19 mouse cellular contexts compared by ENCODE assay signal in genomic region chr16:38240167-38240566, GRCm38 (mm10). TPM values are rescaled to one million over a fixed set of nuclear protein-coding genes. Genes with fewer than 3 reads are reported as not detected.
A peak's percentile ranks its signal among the peaks of the same experiment; 100 is the strongest.
DNase-seq lines count a peak whose midpoint lies in the region; ATAC-seq and TF ChIP-seq lines count a peak whose summit lies in the region.
"Had no signal": no experiment of that assay in that cellular context is flagged by ENCODE, and none has a peak within 500 bp of the region (broad histone marks: within the 10 kb centered on the region; RNA-seq: fewer than 3 reads in every experiment).

No protein-coding gene starts in this region.

- no peak overlapping the region for H3K9ac ChIP-seq in intestine, embryonic 16.5 days (ENCODE audit: low read depth, low read length)
- H3K9ac ChIP-seq in intestine, embryonic 15.5 days = no peak overlapping the region
- H3K9ac ChIP-seq: embryonic facial prominence, embryonic 15.5 days; forebrain, embryonic 15.5 days; heart, embryonic 15.5 days; limb, embryonic 13.5 days; liver, embryonic 12.5 days; midbrain, embryonic 15.5 days had no signal

- H3K36me3 ChIP-seq in intestine, embryonic 16.5 days (ENCODE audit: control insufficient read depth, insufficient read depth, low read length) = peaks cover 6% of the 10 kb centered on the region; the same call in 1 of the 2 replicates
- peaks cover 2% of the 10 kb centered on the region; the same call in 1 of the 2 replicates for H3K36me3 ChIP-seq in intestine, embryonic 15.5 days
- H3K36me3 ChIP-seq in myocyte (ENCODE audit: control insufficient read depth, insufficient read depth) = peaks cover 19% of the 10 kb centered on the region

- DNase-seq in frontal cortex, postnatal 25 days (ENCODE audit: low spot score in 2 of 2) = no peak
- DNase-seq in cerebellum, adult 9-11 months = no peak
- DNase-seq: gastrocnemius, postnatal 25 days had no signal

- 97% methylated on average over 10 of the region's 10 CpGs for WGBS in intestine, embryonic 16.5 days
- 95% methylated on average over 10 of the region's 10 CpGs for WGBS in intestine, embryonic 15.5 days

- H3K27me3 ChIP-seq in intestine, embryonic 16.5 days (replicated peaks; ENCODE audit: control insufficient read depth, insufficient read depth, low read length) = no peaks in the 10 kb centered on the region
- no peaks in the 10 kb centered on the region for H3K27me3 ChIP-seq in intestine, embryonic 15.5 days (replicated peaks)
- no peaks in the 10 kb centered on the region for H3K27me3 ChIP-seq in myocyte (ENCODE audit: control insufficient read depth, insufficient read depth, insufficient read length)
- H3K27me3 ChIP-seq: embryonic facial prominence, embryonic 15.5 days; forebrain, embryonic 15.5 days; heart, embryonic 15.5 days; limb, embryonic 13.5 days; liver, embryonic 12.5 days; midbrain, embryonic 15.5 days had no signal

- TF ChIP-seq POLR2A in bone marrow macrophage, adult 2 months (IDR thresholded peaks at IDR 0.05; ENCODE audit: borderline replicate concordance, low read depth, low read length) = no peak
- TF ChIP-seq POLR2A in myocyte (IDR thresholded peaks at IDR 0.05; ENCODE audit: insufficient read length, low read depth) = no peak

- no peaks in the 10 kb centered on the region for H3K4me1 ChIP-seq in intestine, embryonic 16.5 days (ENCODE audit: control insufficient read depth, insufficient read depth, low read length)
- no peaks in the 10 kb centered on the region for H3K4me1 ChIP-seq in intestine, embryonic 15.5 days (replicated peaks)
- peaks cover 12% of the 10 kb centered on the region for H3K4me1 ChIP-seq in bone marrow macrophage, adult 2 months (ENCODE audit: control insufficient read depth, insufficient read depth, low read length)
- H3K4me1 ChIP-seq: embryonic facial prominence, embryonic 15.5 days; forebrain, embryonic 15.5 days; heart, embryonic 15.5 days; limb, embryonic 13.5 days; midbrain, embryonic 15.5 days had no signal

- 0 out of 2 replicates have a peak, but pooled peaks have one; percentile 16 for ATAC-seq in frontal cortex, adult (ENCODE audit: low TSS enrichment)
- ATAC-seq in intestine, embryonic 16.5 days = 0 out of 2 replicates have a peak, but pooled peaks have one; percentile 53
- no peak for ATAC-seq in intestine, embryonic 15.5 days
- ATAC-seq: forebrain, embryonic 15.5 days; liver, embryonic 12.5 days; midbrain, embryonic 15.5 days had no signal

- TF ChIP-seq CTCF in bone marrow macrophage, adult 2 months (IDR thresholded peaks at IDR 0.05; ENCODE audit: low read depth, low read length) = no peak

- no peak overlapping the region for H3ac ChIP-seq in myocyte (ENCODE audit: control insufficient read depth, insufficient read length)

- H3K27ac ChIP-seq in intestine, embryonic 16.5 days (ENCODE audit: low read length) = no peak overlapping the region
- no peak overlapping the region for H3K27ac ChIP-seq in intestine, embryonic 15.5 days
- H3K27ac ChIP-seq in bone marrow macrophage, adult 2 months (ENCODE audit: insufficient read depth, low read depth, low read length) = peak overlapping the region; percentile 2; the same call in 1 of the 2 replicates
- H3K27ac ChIP-seq: embryonic facial prominence, embryonic 15.5 days; forebrain, embryonic 15.5 days; heart, adult 2 months; heart, embryonic 15.5 days; kidney, postnatal 0 days; limb, embryonic 13.5 days; liver, embryonic 12.5 days; midbrain, embryonic 15.5 days had no signal

- H3K4me2 ChIP-seq in intestine, embryonic 16.5 days (ENCODE audit: low read depth, low read length) = no peak overlapping the region
- no peak overlapping the region for H3K4me2 ChIP-seq in intestine, embryonic 15.5 days (replicated peaks)
- no peak overlapping the region for H3K4me2 ChIP-seq in myocyte (ENCODE audit: low read depth)
- H3K4me2 ChIP-seq: embryonic facial prominence, embryonic 15.5 days; forebrain, embryonic 15.5 days; heart, embryonic 15.5 days; limb, embryonic 13.5 days; liver, embryonic 12.5 days; midbrain, embryonic 15.5 days had no signal

- H3K79me2 ChIP-seq in myocyte (ENCODE audit: control insufficient read depth, insufficient read depth) = no peaks in the 10 kb centered on the region

- H3K4me3 ChIP-seq in intestine, embryonic 16.5 days (ENCODE audit: low read length) = no peak overlapping the region
- H3K4me3 ChIP-seq in intestine, embryonic 15.5 days (replicated peaks) = no peak overlapping the region
- H3K4me3 ChIP-seq in bone marrow macrophage, adult 2 months (ENCODE audit: insufficient read depth, low read length) = no peak overlapping the region
- no peak overlapping the region for H3K4me3 ChIP-seq in myocyte
- H3K4me3 ChIP-seq: embryonic facial prominence, embryonic 15.5 days; forebrain, embryonic 15.5 days; heart, adult 2 months; heart, embryonic 15.5 days; limb, embryonic 13.5 days; liver, embryonic 12.5 days; midbrain, embryonic 15.5 days had no signal

- H3K9me3 ChIP-seq in intestine, embryonic 16.5 days (ENCODE audit: control insufficient read depth, low read length) = no peaks in the 10 kb centered on the region
- H3K9me3 ChIP-seq in intestine, embryonic 15.5 days = no peaks in the 10 kb centered on the region
- H3K9me3 ChIP-seq: embryonic facial prominence, embryonic 15.5 days; forebrain, embryonic 15.5 days; G1E; heart, embryonic 15.5 days; limb, embryonic 13.5 days; liver, embryonic 12.5 days; midbrain, embryonic 15.5 days had no signal

TF ChIP-seq in myocyte, 11 proteins besides CTCF, POLR2A, EP300 and RAD21:
- TF ChIP-seq POLR2AphosphoS2 (IDR thresholded peaks at IDR 0.05; ENCODE audit: insufficient read length, low read depth) (peak; percentile 60), SRF (IDR thresholded peaks at IDR 0.05; ENCODE audit: control insufficient read depth, insufficient read length, low read depth) (no peak)

RNA-seq across cellular contexts. Expression of gene Nr1i2, which starts 54.5 kb away (rescaled TPM):
- 17.4 and 17.9 TPM in 2 replicates for polyA plus RNA-seq in intestine, embryonic 16.5 days (2015; fragmentation: Nextera tagmentation; extraction: Ambion mirVana)
- polyA plus RNA-seq in intestine, embryonic 15.5 days (2015; fragmentation: Nextera tagmentation; extraction: Ambion mirVana) = 12.1 and 13.1 TPM in 2 replicates
- polyA plus RNA-seq in bone marrow macrophage, adult 2 months (2012; ENCODE audit: insufficient read depth, insufficient read length, missing spikeins) = not detected in 2 replicates
- not detected for polyA plus RNA-seq in myocyte (2012; fragmentation: generic; extraction: Trizol)
- polyA plus RNA-seq: adrenal gland, adult 2 months; embryonic facial prominence, embryonic 15.5 days; forebrain, embryonic 15.5 days; G1E; heart, adult 2 months; heart, embryonic 15.5 days; limb, embryonic 13.5 days; thymus, postnatal 0 days had no signal

Comparison
In these comparisons a context has a peak if more than half of its experiments do, and no peak if none do; other contexts are left out.
1. RNA of gene Nr1i2, which starts 54.5 kb away (polyA plus RNA-seq): 17.4 to 17.9 TPM in intestine, embryonic 16.5 days and 12.1 to 13.1 TPM in intestine, embryonic 15.5 days; not detected in bone marrow macrophage, adult 2 months and not detected in myocyte (single experiment); every median in the first group is over 10 times any median in the second.